Mouse (Mus musculus): ENCODE measurements around the gene AW011738. TPM values are rescaled to one million over a fixed set of nuclear protein-coding genes. Genes with fewer than 3 reads are reported as not detected.
A peak's percentile ranks its signal among the peaks of the same experiment; 100 is the strongest.

The AW011738 gene
- total RNA-seq, 2 experiments from 2014 or later = 5.6 to 7.1 TPM

- TF ChIP-seq CTCF (conservative IDR thresholded peaks at IDR 0.05) = no peak
- peak overlapping the region; percentile 54 for H3K4me3 ChIP-seq
- H3K27ac ChIP-seq = peak overlapping the region; percentile 73
- DNase-seq (ENCODE audit: low spot score in 2 of 2) = no peak
Measured at GRCm38 (mm10) chr4:156203413-156204131, 468 bp downstream of the AW011738 start.

GRCm38 (mm10) chr4:156208872-156209271 is 5.8 kb downstream of the AW011738 start:
- no peak for DNase-seq (ENCODE audit: low spot score in 2 of 2)
- TF ChIP-seq CTCF (conservative IDR thresholded peaks at IDR 0.05) = no peak
- no peak overlapping the region for H3K27ac ChIP-seq
- H3K4me3 ChIP-seq = no peak overlapping the region

GRCm38 (mm10) chr4:156209963-156210635 is 7.0 kb downstream of the AW011738 start:
- H3K4me3 ChIP-seq = no peak overlapping the region

GRCm38 (mm10) chr4:156213134-156213533 is 10.0 kb downstream of the AW011738 start:
- Histone ChIP-seq H3K4me3 (no peak overlapping the region), H3K27ac (no peak overlapping the region)
- no peak for DNase-seq (ENCODE audit: low spot score in 2 of 2)
- no peak for TF ChIP-seq CTCF (conservative IDR thresholded peaks at IDR 0.05)

More at GRCm38 (mm10) chr4:156209963-156210635, 7.0 kb downstream of the AW011738 start:
- no peak overlapping the region for H3K27ac ChIP-seq
- TF ChIP-seq CTCF (conservative IDR thresholded peaks at IDR 0.05) = no peak
- DNase-seq (ENCODE audit: low spot score in 2 of 2) = no peak

GRCm38 (mm10) chr4:156215649-156216048 is 12.5 kb downstream of the AW011738 start, which contains the start of gene Perm1:
Gene Perm1 (plus strand): TSS chr4:156215868.
- DNase-seq (ENCODE audit: low spot score in 2 of 2) = no peak
- Histone ChIP-seq H3K27ac (no peak within 1 kb of the TSS), H3K4me3 (no peak within 1 kb of the TSS)
- TF ChIP-seq CTCF (conservative IDR thresholded peaks at IDR 0.05) = no peak

- TF ChIP-seq CTCF (conservative IDR thresholded peaks at IDR 0.05) = no peak
- no peak overlapping the region for H3K4me3 ChIP-seq
Measured at GRCm38 (mm10) chr4:156216196-156216595, 13.1 kb downstream of the AW011738 start.

GRCm38 (mm10) chr4:156217022-156217669 is 14.0 kb downstream of the AW011738 start:
- H3K27ac ChIP-seq = no peak overlapping the region
- H3K4me3 ChIP-seq = no peak overlapping the region
- DNase-seq (ENCODE audit: low spot score in 2 of 2) = no peak
- TF ChIP-seq CTCF (conservative IDR thresholded peaks at IDR 0.05) = no peak

More at GRCm38 (mm10) chr4:156216196-156216595, 13.1 kb downstream of the AW011738 start:
- DNase-seq (ENCODE audit: low spot score in 2 of 2) = no peak
- no peak overlapping the region for H3K27ac ChIP-seq

GRCm38 (mm10) chr4:156217838-156218237 is 14.7 kb downstream of the AW011738 start:
- no peak for DNase-seq (ENCODE audit: low spot score in 2 of 2)
- no peak overlapping the region for H3K27ac ChIP-seq

GRCm38 (mm10) chr4:156219936-156220335 is 16.8 kb downstream of the AW011738 start:
- Histone ChIP-seq H3K27ac (no peak overlapping the region), H3K4me3 (no peak overlapping the region)
- DNase-seq (ENCODE audit: low spot score in 2 of 2) = no peak
- TF ChIP-seq CTCF (conservative IDR thresholded peaks at IDR 0.05) = no peak

More at GRCm38 (mm10) chr4:156217838-156218237, 14.7 kb downstream of the AW011738 start:
- H3K4me3 ChIP-seq = no peak overlapping the region
- TF ChIP-seq CTCF (conservative IDR thresholded peaks at IDR 0.05) = no peak

GRCm38 (mm10) chr4:156224276-156224675 is 21.2 kb downstream of the AW011738 start:
- TF ChIP-seq CTCF (conservative IDR thresholded peaks at IDR 0.05) = no peak
- DNase-seq (ENCODE audit: low spot score in 2 of 2) = no peak
- Histone ChIP-seq H3K27ac (no peak overlapping the region), H3K4me3 (no peak overlapping the region)

GRCm38 (mm10) chr4:156227752-156228392 is 24.8 kb downstream of the AW011738 start:
- no peak for TF ChIP-seq CTCF (conservative IDR thresholded peaks at IDR 0.05)
- Histone ChIP-seq H3K27ac (no peak overlapping the region), H3K4me3 (no peak overlapping the region)
- DNase-seq (ENCODE audit: low spot score in 2 of 2) = no peak

GRCm38 (mm10) chr4:156228393-156229024 is 25.4 kb downstream of the AW011738 start:
- DNase-seq (ENCODE audit: low spot score in 2 of 2) = peak in 1 of 2 experiments; percentile 58
- Histone ChIP-seq H3K27ac (no peak overlapping the region), H3K4me3 (no peak overlapping the region)
- no peak for TF ChIP-seq CTCF (conservative IDR thresholded peaks at IDR 0.05)

Measured in layer of hippocampus, adult 2 months (tissue).